Mouse (Mus musculus): ENCODE measurements at regions not wholly inside any gene's neighbourhood (a gene's known extent, or its start where the extent isn't known, plus 50 kb on each side); places are given as distances from the start of the nearest gene placed in this dataset.

DNA sequence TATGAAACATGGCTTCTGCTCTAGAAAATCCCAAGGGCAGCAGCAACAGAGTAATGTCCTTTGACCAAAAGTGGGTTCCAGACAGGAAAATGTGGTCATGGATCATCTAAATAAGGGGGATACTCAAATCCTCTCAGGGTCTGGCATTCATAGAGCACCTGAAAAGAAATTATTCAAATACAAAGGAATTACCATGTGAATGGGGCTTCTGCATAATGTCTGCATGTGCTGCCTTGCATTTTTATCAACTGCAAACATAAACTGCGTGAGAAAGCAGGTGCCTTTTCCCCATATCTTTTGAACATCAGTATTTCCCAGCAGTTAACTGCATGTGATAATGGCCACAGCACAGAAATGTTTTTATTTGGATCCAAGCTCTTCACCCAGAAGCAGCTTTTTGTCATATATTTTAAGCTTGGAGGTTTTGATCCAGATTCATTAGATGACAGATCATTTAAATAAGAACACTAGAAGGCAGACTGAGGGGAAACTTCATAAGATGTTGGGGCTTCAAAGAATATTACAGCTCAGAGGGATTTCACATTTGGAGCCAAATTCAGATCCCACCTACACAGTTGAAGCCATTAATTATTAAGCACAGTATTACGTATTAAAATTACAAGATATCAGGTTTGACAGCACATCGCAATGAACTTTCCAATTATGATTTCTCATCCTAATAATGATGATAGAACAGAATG, 527.8 kb downstream of the Gm11232 start:
- no peak for DNase-seq (ENCODE audit: low spot score in 2 of 2)

DNA sequence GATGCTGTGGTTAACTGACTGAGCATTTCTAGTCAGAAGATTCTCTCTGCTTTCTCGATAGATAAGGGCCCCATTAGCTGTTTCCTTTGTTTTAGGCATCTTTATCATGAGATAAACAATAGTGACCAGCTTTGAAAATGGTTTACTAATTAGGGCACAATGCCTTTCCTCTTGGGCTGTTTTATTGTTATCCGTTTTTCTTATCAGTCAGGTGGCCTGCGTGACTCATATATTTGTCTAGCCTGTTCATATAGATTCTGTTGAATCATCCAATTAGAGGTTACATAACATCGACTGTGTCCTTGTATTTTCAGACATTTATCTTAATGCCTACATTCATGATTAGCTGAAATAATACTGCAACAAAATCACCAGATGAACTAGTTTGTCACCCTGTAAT, 531.1 kb downstream of the Gm11232 start:
- DNase-seq (ENCODE audit: low spot score in 2 of 2) = no peak

DNA sequence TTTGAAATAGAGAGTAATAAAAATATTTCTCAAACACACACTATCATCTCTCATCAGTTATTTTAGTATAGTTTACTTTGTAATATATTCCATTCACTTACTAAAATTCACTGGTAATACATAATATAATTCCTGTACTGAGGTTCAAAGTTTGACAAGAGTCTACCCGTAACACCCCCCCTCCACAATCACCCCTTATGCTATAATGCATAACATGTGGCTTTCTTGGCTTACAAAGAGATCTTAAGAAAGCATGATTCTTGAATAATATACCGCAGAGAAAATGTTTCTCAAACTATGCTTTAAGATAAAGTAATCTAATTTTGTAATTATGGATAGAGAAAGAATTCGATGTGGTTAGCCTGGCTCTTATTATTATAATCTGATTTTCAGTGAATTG, 539.7 kb downstream of the Gm11232 start:
- no peak for DNase-seq (ENCODE audit: low spot score in 2 of 2)

DNA sequence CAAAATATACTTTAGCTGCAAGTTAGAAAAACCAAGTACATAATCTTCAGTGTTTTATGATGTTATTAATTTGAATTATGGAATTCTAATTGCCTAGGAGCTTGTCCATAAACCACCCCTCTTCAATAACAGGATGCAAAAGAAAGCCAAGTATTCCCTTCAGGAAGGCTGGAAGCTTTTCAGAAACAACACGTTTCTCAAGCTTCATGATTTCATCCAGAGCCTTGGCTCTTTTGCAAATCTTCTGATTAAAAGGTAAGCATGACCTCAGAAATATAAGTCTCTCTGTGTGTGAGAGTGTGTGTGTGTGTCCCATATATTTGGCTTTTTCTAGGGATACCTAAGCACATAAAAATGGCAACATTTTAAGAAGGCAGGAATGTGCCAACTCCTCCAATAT, 570.0 kb downstream of the Gm11232 start:
- no peak for DNase-seq (ENCODE audit: low spot score in 2 of 2)

DNA sequence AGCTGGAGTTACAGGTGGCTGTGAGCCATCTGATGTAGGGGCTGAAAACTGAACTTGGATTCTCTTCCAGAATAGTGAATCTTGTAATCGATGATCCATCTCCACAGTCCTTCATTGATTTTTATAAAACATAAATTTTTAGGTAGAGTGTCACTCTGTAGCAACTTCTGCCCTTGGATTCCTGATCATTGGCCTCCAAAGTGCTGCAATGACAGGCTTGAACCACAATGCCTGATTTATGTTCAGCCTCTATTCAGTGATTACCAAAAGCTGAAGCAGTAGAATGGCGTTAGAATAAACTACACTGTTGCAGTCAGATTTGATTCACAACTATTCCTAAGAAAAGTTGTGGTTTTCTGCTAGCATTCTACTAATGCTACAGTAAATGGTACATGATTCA, 580.1 kb downstream of the Gm11232 start:
- no peak for DNase-seq (ENCODE audit: low spot score in 2 of 2)

DNA sequence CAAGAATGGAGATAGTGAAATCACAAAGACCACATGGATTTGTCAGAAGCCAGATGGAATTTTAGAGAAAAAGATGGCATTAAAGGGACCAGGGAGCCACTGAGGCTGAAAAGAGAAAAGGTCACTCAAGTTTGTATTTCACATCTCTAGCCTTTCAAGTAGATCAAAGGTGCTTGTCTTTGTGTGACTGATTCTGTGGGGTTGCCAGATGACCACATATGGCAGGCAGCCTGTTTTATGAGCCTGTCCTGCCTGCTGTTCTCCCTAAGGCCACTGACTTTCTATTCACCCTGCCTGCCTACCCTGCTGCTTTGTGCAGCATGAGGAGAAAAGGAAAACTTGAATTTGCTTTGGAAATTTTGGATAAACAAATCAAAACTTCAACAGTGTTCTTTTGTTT, 592.0 kb downstream of the Gm11232 start:
- DNase-seq (ENCODE audit: low spot score in 2 of 2) = no peak

DNA sequence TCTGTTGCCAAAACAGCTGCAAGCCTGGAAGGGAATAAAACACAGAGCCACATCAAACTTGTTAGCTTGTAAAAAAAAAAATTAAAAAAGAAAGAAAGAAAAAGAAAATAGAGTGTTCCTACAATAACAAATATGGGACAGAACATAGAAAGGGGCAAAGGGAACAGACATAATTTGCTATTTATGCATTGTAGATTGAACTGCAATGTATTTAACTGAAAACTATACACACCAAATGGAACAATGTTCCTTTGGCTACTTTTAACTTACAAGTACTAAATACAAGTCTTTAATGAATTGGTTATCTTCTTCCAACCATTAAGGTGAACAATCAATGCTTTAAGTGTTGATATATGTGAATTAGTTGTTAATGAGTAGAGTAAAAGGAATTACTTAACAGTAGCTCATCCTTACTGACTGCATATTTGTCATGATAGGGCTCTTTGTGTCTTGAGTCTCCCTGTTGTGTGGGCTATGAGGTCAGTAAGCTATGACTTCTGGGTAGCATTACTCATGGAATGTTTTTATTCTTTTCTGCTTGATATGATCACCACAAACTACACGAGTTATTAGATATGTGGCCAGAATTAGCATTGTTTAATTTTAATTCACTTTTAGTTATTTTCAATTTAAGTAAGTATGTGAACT, 597.0 kb upstream of the Megf9 start:
- no peak for DNase-seq (ENCODE audit: low spot score in 2 of 2)

DNA sequence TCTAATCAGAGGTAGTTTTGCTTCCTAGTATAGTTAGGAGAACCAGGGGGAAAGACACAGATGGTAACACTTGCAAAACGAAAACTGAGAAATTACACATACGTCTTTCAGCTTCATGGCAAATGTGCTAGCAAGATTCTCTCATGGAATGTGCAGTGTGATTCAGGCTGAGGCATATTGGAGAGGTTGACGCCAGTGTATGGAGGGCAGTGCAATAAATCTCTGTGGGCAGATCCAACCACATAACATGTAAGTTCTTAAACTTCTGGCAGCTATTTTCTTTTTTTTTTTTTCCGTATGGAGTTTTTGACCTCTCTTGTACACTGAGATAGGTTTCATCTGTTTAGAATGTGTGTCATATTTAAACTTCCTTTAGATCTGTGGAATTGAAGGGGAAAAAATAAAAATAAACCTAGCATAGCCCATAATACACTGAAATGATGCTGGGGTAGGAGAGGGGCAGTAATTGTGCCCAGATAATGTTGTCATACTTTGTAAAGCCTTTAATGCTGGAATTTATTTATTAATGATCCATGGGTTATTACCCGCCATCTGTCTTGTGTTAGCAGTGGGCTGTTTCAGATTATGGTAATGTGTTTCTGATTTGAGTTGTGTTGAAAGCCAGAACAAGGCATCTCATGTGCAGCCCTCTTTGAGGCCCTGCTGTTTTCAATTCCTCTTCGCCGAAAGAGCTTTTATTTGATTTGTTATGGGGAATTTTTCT, 596.3 kb upstream of the Megf9 start:
- peak; percentile 7 to 11 for DNase-seq (ENCODE audit: low spot score in 2 of 2)

DNA sequence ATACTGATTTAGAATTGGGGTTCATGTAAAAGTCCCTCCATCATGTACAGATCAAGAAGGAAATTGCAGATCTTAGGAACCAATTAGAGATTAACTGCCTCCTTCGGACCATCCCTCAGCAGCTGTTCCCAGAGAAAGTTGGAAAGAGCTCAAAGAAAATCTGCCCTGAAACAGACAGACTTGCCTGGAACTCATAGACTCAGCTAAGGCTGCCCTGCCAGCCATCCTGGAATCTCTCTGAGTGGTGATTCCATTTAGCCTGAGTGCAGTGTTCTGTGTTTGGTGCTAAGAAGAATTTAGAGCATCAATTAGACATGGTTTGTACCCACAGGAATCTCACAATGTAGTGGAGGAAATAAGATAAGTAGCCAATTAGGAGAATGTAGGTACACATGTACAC, 594.5 kb upstream of the Megf9 start:
- peak in 1 of 2 experiments; percentile 2 for DNase-seq (ENCODE audit: low spot score in 2 of 2)
